Mouse (Mus musculus) embryonic facial prominence, embryonic 12.5 days (tissue): Measurements from ENCODE around the gene Tmcc2. TPM values are rescaled to one million over a fixed set of nuclear protein-coding genes. Genes with fewer than 3 reads are reported as not detected.

Source experiments
- polyA plus RNA-seq: library from polyadenylated mRNA; unstranded; fragments of >200 nt; fragmentation: Nextera tagmentation; extraction: Ambion mirVana; gene quantifications from 2 replicates; pipeline ENCODE4 v1.2.1, GENCODE M21; 2016

Gene Tmcc2
- polyA plus RNA-seq, 1 experiment from 2014 or later = 22.1 TPM

Other genes starting within 250 kb of the Tmcc2 start
- 1.5 and 2.0 TPM in 2 replicates for gene Lemd1, start 199.8 kb downstream of the Tmcc2 start, polyA plus RNA-seq
- gene AC124108.1, start 199.8 kb downstream of the Tmcc2 start, polyA plus RNA-seq = 0.43 and 0.75 TPM in 2 replicates
- not detected in 2 replicates for gene Gm10188, start 161.5 kb downstream of the Tmcc2 start, polyA plus RNA-seq
- 0.47 and 0.87 TPM in 2 replicates for gene Klhdc8a, start 92.7 kb downstream of the Tmcc2 start, polyA plus RNA-seq
- 6.3 TPM in 2 replicates for gene Nuak2, start 75.2 kb downstream of the Tmcc2 start, polyA plus RNA-seq
- gene Dstyk, start 26.3 kb upstream of the Tmcc2 start, polyA plus RNA-seq = 16.1 and 17.2 TPM in 2 replicates
- 56.6 and 62.2 TPM in 2 replicates for gene Rbbp5, start 86.1 kb upstream of the Tmcc2 start, polyA plus RNA-seq
- gene Tmem81, start 114.9 kb upstream of the Tmcc2 start, polyA plus RNA-seq = 1.7 and 1.8 TPM in 2 replicates
- 18.7 and 23.0 TPM in 2 replicates for gene Cntn2, start 152.0 kb upstream of the Tmcc2 start, polyA plus RNA-seq